Mouse (Mus musculus) forebrain, embryonic 13.5 days (tissue): ENCODE measurements around the gene Btn2a2. TPM values are rescaled to one million over a fixed set of nuclear protein-coding genes. Genes with fewer than 3 reads are reported as not detected.
"Not testable (repeated sequence)": the region's sequence is repeated elsewhere in the genome, so short reads cannot be mapped to it uniquely, and the experiment has no call there.

Source experiments
- ATAC-seq: fragments of 200-750 bp; cut with Nextera tagmentation; 2 replicates; pipeline ENCODE4 v1.8.0; 2017
- H3K27ac ChIP-seq: fragments of 300-500 bp; sonication (generic); 2 replicates; pipeline ENCODE4 v1.5.1; 2015; ENCODE audit warnings: inconsistent platforms, mild to moderate bottlenecking, moderate library complexity
- H3K27me3 ChIP-seq: fragments of 300-500 bp; sonication (generic); 2 replicates; pipeline ENCODE4 v1.6.1; 2015; ENCODE audit warnings: mild to moderate bottlenecking, inconsistent platforms
- H3K36me3 ChIP-seq: fragments of 300-500 bp; sonication (generic); 2 replicates; pipeline ENCODE4 v1.6.1; 2015; ENCODE audit warnings: mild to moderate bottlenecking, inconsistent platforms; ENCODE audit not compliant: poor library complexity, severe bottlenecking
- H3K4me1 ChIP-seq: fragments of 300-500 bp; sonication (generic); 2 replicates; pipeline ENCODE4 v1.6.1; 2015; ENCODE audit warnings: inconsistent platforms
- H3K4me2 ChIP-seq: fragments of 300-500 bp; sonication (generic); 2 replicates; pipeline ENCODE4 v1.6.1; 2015; ENCODE audit warnings: inconsistent platforms, mild to moderate bottlenecking, moderate library complexity
- H3K4me3 ChIP-seq: fragments of 300-500 bp; sonication (generic); 2 replicates; pipeline ENCODE4 v1.5.1; 2015; ENCODE audit warnings: mild to moderate bottlenecking, inconsistent platforms
- H3K9ac ChIP-seq: fragments of 300-500 bp; sonication (generic); 2 replicates; pipeline ENCODE4 v1.6.1; 2015; ENCODE audit warnings: mild to moderate bottlenecking, inconsistent platforms
- H3K9me3 ChIP-seq: fragments of 300-500 bp; sonication (generic); replicated peaks from 2 replicates; pipeline ENCODE4 v1.6.1; 2016; ENCODE audit warnings: inconsistent platforms
- WGBS: fragments of 180-500 bp; shearing (Covaris S2); methylation state at CpG from one replicate; pipeline ENCODE4 v1.1.7; 2015; 5-methylcytosine and 5-hydroxymethylcytosine counted together
- polyA plus RNA-seq: library from polyadenylated mRNA; unstranded; fragments of >200 nt; fragmentation: Nextera tagmentation; extraction: Ambion mirVana; gene quantifications from 2 replicates; pipeline ENCODE4 v1.2.1, GENCODE M21; 2015

Gene Btn2a2
- 0.08 and 0.21 TPM in 2 replicates for polyA plus RNA-seq

DNA sequence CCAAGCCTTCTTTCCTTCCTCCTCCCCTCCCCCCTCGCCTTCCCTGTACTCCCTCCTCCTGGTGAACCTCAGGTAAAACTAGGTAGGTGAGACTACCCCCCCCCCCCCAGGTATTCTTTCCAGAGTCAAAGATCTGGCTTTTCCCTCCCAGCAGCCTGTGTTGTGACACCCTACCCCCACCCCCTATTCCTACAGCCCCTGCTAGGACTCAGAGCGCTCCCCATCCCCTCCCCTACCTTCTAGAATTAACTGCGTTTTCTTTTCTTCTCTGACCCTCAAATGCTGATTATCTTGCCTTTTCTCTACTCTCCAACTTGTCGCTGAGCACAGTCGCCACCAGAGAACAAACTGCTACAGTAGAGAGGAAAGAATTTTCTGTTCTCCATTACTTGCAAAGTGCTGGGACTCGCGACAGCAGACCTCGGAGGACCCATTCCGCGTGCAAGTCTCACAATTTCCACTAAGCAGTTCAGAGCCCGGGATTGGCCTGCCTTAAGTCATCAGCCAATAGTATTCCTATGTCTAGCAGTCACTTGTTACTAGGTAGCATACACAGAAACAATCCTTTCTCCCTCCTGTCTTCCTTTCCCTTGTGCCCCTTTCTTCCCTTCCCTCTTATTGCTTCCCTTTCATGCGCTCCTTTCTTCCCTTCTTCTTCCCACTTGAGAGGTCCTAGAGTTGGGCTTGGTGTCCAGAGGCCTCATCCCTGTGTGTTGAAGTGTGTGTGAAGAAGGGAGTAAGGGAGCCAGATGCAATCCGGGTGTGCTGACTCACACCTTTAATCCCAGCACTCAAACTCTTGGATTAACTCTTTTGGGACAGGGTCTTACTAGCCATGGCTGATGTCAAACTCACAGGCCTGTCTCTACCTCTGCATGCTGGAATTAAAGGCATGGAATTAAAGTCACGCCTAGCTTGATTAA is at the start of gene Btn2a2:
TSS of gene Btn2a2 (minus strand) at position 458 of the 923 bp plus-strand sequence.
- H3K4me1 ChIP-seq: peaks cover 10% of the 10 kb centered on the region; the same call in 1 of the 2 replicates
- H3K4me2 ChIP-seq: peak within 1 kb of the TSS; percentile 58
- no peaks in the 10 kb centered on the region for H3K27me3 ChIP-seq
- no peak within 1 kb of the TSS for H3K9ac ChIP-seq
- no peaks in the 10 kb centered on the region for H3K9me3 ChIP-seq
- no peak within 1 kb of the TSS for H3K27ac ChIP-seq
- peak; percentile 97 for ATAC-seq
- peak within 1 kb of the TSS; percentile 30 for H3K4me3 ChIP-seq
- H3K36me3 ChIP-seq: no peaks in the 10 kb centered on the region
- 7% methylated on average over 14 of the region's 14 CpGs for WGBS

DNA sequence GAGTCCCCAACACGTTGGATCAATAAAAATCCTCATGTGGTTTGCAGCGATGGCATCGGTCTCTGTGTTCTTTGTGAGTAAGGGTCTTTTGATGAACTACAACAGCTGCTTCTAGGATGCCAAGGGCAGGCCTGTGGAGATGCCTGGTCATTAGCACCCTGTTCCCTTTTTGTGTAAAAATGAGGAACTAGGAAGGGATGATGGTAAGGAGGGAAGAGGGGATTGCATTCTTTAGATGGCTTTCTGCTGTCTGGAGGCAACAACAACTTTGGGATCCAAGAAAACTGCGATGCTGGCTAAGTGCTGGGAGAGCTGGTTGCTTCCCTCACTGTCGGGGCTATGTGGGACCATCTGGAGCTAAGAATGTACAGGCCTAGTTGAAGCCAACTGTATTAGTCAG is 49.6 kb upstream of the Btn2a2 start:
- WGBS: 78% methylated on average over 5 of the region's 5 CpGs
- H3K36me3 ChIP-seq: no peaks in the 10 kb centered on the region
- no peak overlapping the region for H3K4me3 ChIP-seq
- H3K27ac ChIP-seq: no peak overlapping the region
- no peak for ATAC-seq
- H3K4me2 ChIP-seq: no peak overlapping the region
- H3K27me3 ChIP-seq: no peaks in the 10 kb centered on the region
- peaks cover 37% of the 10 kb centered on the region for H3K4me1 ChIP-seq
- no peaks in the 10 kb centered on the region for H3K9me3 ChIP-seq
- no peak overlapping the region for H3K9ac ChIP-seq

DNA sequence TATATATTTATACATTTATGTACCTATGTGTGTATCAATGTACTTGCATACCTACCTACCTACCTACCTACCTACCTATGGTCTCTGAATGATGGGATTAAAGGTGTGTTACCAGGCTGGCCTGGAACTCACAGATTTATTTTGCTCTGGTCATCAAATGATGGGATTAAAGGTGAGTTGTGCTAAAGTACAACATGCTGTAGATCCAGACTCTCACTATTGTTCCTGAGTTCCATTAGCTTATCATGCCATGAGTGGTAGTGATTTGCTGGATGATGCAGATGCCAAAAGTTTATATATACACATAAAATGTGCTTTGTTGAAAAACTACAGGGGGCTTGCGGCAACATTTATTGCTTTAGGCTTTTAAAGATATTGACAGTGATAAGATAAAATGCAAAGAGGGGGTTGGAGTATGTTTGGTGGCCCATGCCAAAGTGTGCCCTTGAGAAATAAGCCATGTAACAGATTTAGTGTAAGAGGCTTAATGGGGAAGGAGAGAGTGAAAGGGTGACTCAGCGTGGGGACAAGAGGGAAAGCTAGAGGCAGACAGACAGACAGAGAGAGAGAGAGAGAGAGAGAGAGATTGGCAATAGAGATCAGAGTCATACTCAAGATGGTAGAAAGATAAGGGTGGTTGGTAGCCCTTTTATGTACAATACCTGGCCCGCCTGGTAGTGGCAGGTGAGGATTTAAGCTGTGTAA is 48.5 kb upstream of the Btn2a2 start:
- H3K4me1 ChIP-seq: peaks cover 41% of the 10 kb centered on the region
- WGBS: 79% methylated on average over 3 of the region's 3 CpGs
- peak overlapping the region; percentile 61 for H3K4me2 ChIP-seq
- H3K36me3 ChIP-seq: no peaks in the 10 kb centered on the region
- H3K27me3 ChIP-seq: no peaks in the 10 kb centered on the region
- peak overlapping the region; percentile 70 for H3K9ac ChIP-seq
- H3K27ac ChIP-seq: no peak overlapping the region
- peak overlapping the region; percentile 58 for H3K4me3 ChIP-seq
- ATAC-seq: no peak
- H3K9me3 ChIP-seq: no peaks in the 10 kb centered on the region

DNA sequence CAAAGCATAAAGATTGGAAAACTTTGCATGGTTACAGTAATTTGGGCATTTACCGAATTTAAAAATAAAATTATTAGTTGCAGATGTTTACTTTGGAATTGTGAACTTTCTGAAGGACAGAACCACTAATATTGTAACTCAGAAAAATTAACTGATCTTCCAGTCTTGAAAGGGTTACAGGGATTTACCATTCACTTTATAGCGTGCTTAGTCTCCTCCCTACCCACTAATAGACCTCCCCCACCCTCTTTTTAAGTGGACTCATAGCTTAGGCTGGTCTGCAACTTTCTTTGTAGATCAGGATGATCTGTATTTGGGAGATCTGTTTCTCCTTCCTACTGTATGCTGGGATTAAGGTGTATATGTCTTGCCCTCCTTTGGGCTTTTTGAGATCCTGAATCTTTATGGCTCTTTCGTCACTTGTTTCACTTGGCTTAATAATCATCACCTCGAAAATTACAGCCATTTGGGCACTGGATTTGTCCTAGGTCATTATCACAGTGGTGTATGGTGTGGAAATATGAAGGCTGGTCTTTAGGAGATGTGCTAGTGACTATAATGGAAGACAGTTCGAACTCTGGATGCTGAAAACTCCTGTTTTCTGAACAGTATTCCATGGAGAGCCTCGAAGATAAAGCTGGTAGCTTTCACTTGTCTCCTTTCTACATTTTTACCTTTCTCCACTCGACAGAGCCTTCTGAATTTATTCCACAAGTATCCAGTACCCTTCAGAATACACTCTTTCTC is 47.6 kb upstream of the Btn2a2 start:
- 16% methylated on average over 7 of the region's 7 CpGs for WGBS
- Histone ChIP-seq H3K9ac (peak overlapping the region; percentile 79), H3K4me2 (peak overlapping the region; percentile 61), H3K4me3 (peak overlapping the region; percentile 58), H3K9me3 (no peaks in the 10 kb centered on the region), H3K4me1 (peaks cover 42% of the 10 kb centered on the region), H3K36me3 (no peaks in the 10 kb centered on the region), H3K27me3 (no peaks in the 10 kb centered on the region), H3K27ac (peak overlapping the region; percentile 48)
- ATAC-seq: no peak

GRCm38 (mm10) chr13:23535137-23536075 is 46.7 kb upstream of the Btn2a2 start, which contains the start of gene Hist1h3g:
Gene Hist1h3g (plus strand): TSS chr13:23535422.
- H3K4me3 ChIP-seq: peak within 1 kb of the TSS; percentile 58
- peak; percentile 92 for ATAC-seq
- under 1% methylated on average over 42 of the region's 62 CpGs for WGBS
- not testable (repeated sequence) for H3K9me3 ChIP-seq, H3K27me3 ChIP-seq, H3K36me3 ChIP-seq
- H3K9ac ChIP-seq: peak within 1 kb of the TSS; percentile 79
- H3K4me2 ChIP-seq: peak within 1 kb of the TSS; percentile 61
- H3K27ac ChIP-seq: peak within 1 kb of the TSS; percentile 98
- peaks cover 42% of the 10 kb centered on the region for H3K4me1 ChIP-seq

DNA sequence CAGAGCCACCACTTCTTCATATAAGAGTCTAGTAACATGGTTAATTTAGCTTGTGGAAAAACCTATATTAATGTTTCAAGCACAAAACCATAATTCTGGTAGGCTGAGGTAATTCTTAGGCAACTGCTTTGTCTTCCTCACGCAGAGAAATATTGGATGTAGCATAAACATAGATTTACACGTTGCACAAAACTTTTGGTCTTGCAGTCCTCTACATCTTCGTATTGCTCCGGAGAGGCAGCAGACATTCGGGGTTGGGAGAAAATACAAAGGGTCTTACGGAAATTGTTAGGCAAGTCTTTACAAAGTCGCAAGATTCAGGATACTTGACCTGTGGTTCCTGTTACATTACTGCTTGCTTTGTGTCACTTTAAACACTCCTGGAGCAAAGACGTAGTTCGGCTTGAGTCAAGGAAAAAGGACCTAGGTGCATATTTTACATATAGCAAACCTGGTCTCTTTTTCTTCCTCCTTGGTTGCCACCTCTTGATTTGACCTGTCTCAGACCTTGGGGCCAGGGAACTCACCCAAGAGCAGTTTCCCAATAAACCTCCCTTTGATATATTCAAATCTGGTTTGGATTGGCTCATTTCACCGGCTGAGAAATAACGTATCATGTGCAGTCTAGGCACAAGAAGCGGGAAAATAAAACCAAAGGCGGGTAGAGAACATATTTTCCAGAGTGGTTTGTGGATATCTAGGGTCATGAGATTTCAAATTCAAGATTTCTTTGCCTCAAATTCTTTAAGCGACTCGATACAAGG is 45.9 kb upstream of the Btn2a2 start:
- Histone ChIP-seq H3K27ac (peak overlapping the region; percentile 98), H3K9me3 (no peaks in the 10 kb centered on the region), H3K36me3 (no peaks in the 10 kb centered on the region), H3K4me3 (peak overlapping the region; percentile 58), H3K4me1 (peaks cover 46% of the 10 kb centered on the region), H3K9ac (peak overlapping the region; percentile 73), H3K4me2 (peak overlapping the region; percentile 61), H3K27me3 (no peaks in the 10 kb centered on the region)
- under 1% methylated on average over 15 of the region's 15 CpGs for WGBS
- ATAC-seq: no peak

GRCm38 (mm10) chr13:23533560-23534367 is 45.1 kb upstream of the Btn2a2 start, which contains the start of gene Hist1h2af:
Gene Hist1h2af (plus strand): TSS chr13:23533906.
- H3K9me3 ChIP-seq, H3K27me3 ChIP-seq, H3K36me3 ChIP-seq: not testable (repeated sequence)
- Histone ChIP-seq H3K9ac (peak within 1 kb of the TSS; percentile 85), H3K4me2 (peak within 1 kb of the TSS; percentile 61), H3K4me1 (peaks cover 52% of the 10 kb centered on the region), H3K4me3 (peak within 1 kb of the TSS; percentile 58), H3K27ac (peak within 1 kb of the TSS; percentile 98)
- peak; percentile 46 for ATAC-seq
- WGBS: under 1% methylated on average over 27 of the region's 53 CpGs

DNA sequence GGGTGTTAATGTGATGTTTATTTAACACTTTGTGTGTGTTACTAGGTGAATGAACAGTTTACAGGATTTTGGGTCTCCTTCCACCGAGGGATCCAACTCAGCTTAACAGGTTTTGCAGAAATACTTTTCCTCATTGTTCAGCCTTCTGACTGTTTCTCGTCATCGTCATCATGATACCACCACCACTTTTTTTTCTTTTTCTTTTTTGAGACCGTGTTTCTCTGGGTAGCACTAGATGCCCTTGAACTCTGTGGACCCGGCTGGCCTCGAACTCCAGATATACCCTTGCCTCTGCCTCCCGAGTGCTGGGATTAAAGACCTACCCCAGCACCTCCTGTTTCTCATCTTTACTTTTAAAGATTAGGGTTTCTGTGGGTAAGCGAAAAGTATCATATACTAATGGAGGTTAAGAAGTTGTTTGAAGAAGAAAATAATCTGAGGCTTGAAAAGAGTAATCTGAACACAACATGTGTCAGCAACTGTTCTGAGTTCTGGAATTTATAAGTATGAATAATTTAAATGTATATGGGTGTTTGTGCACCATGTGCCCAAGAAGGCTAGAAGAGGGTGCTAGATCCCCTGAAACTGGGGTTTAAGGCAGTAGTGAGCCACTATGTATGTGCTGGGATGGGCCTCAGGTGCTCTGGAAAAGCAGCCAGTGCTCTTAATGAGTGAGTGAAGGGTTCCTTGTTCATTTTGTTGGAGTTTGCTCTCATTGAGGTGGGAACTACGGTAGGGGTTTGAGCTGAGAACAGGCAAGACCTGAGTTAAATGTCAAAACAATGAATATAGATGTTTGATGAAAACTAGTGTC is 43.8 kb upstream of the Btn2a2 start:
- peak overlapping the region; percentile 61 for H3K4me2 ChIP-seq
- H3K27me3 ChIP-seq: no peaks in the 10 kb centered on the region
- H3K4me3 ChIP-seq: peak overlapping the region; percentile 58
- H3K9me3 ChIP-seq: no peaks in the 10 kb centered on the region
- ATAC-seq: no peak
- H3K27ac ChIP-seq: peak overlapping the region; percentile 98
- H3K36me3 ChIP-seq: no peaks in the 10 kb centered on the region
- peak overlapping the region; percentile 85 for H3K9ac ChIP-seq
- WGBS: 17% methylated on average over 9 of the region's 9 CpGs
- peaks cover 48% of the 10 kb centered on the region for H3K4me1 ChIP-seq
